Mouse (Mus musculus): Measurements from ENCODE around the gene Ppp4r4.
A peak's percentile ranks its signal among the peaks of the same experiment; 100 is the strongest.
"Not testable (repeated sequence)": the region's sequence is repeated elsewhere in the genome, so short reads cannot be mapped to it uniquely, and the experiment has no call there.

Ppp4r4 gene

GRCm38 (mm10) chr12:103540429-103540828, 8.3 kb downstream of the Ppp4r4 start:
- no peak for DNase-seq

GRCm38 (mm10) chr12:103543351-103543750, 11.3 kb downstream of the Ppp4r4 start:
- DNase-seq, result no peak

GRCm38 (mm10) chr12:103544213-103544612, 12.1 kb downstream of the Ppp4r4 start:
- no peak for DNase-seq

- no peak for DNase-seq
These were observed 15.4 kb downstream of the Ppp4r4 start for GRCm38 (mm10) chr12:103547438-103547837.

GRCm38 (mm10) chr12:103548526-103548925, 16.4 kb downstream of the Ppp4r4 start:
- DNase-seq, result no peak

- DNase-seq, result no peak
These were observed 18.0 kb downstream of the Ppp4r4 start for GRCm38 (mm10) chr12:103550047-103550446.

GRCm38 (mm10) chr12:103551422-103551821, 19.3 kb downstream of the Ppp4r4 start:
- no peak for DNase-seq

GRCm38 (mm10) chr12:103552506-103552905, 20.4 kb downstream of the Ppp4r4 start:
- no peak for DNase-seq

GRCm38 (mm10) chr12:103553497-103553896, 21.4 kb downstream of the Ppp4r4 start:
- DNase-seq, result no peak

- no peak for DNase-seq
These were observed 24.8 kb downstream of the Ppp4r4 start for GRCm38 (mm10) chr12:103556856-103557255.

GRCm38 (mm10) chr12:103564726-103565125, 32.6 kb downstream of the Ppp4r4 start:
- DNase-seq, result no peak

GRCm38 (mm10) chr12:103565151-103565550, 33.1 kb downstream of the Ppp4r4 start:
- DNase-seq, result no peak

- peak in 1 of 2 experiments; percentile 48 for DNase-seq
These were observed 35.0 kb downstream of the Ppp4r4 start for GRCm38 (mm10) chr12:103567129-103567528.

- no peak for DNase-seq
These were observed 37.6 kb downstream of the Ppp4r4 start for GRCm38 (mm10) chr12:103569690-103570089.

GRCm38 (mm10) chr12:103578148-103578547, 46.1 kb downstream of the Ppp4r4 start:
- not testable (repeated sequence) for DNase-seq

- DNase-seq, result no peak
These were observed 51.7 kb downstream of the Ppp4r4 start for GRCm38 (mm10) chr12:103583771-103584170.

- DNase-seq, result no peak
These were observed 66.3 kb downstream of the Ppp4r4 start for GRCm38 (mm10) chr12:103598411-103598810.

GRCm38 (mm10) chr12:103600364-103600763, 68.3 kb downstream of the Ppp4r4 start:
- DNase-seq, result no peak

- DNase-seq, result no peak
These were observed 69.8 kb downstream of the Ppp4r4 start for GRCm38 (mm10) chr12:103601839-103602238.

- DNase-seq, result no peak
These were observed 83.1 kb downstream of the Ppp4r4 start for GRCm38 (mm10) chr12:103615141-103615540.

GRCm38 (mm10) chr12:103615734-103616133, 83.7 kb downstream of the Ppp4r4 start:
- DNase-seq, result no peak

GRCm38 (mm10) chr12:103616860-103617261, 84.8 kb downstream of the Ppp4r4 start:
- no peak for DNase-seq

- DNase-seq, result no peak
These were observed 99.1 kb downstream of the Ppp4r4 start, which contains the start of gene Serpina10 for GRCm38 (mm10) chr12:103631203-103631612. Serpina10 (minus strand) TSS chr12:103631444.

GRCm38 (mm10) chr12:103634430-103634829, 102.3 kb downstream of the Ppp4r4 start:
- no peak for DNase-seq

GRCm38 (mm10) chr12:103635846-103636245, 103.8 kb downstream of the Ppp4r4 start:
- DNase-seq, result no peak

- peak; percentile 72 to 92 for DNase-seq
These were observed 111.3 kb downstream of the Ppp4r4 start for GRCm38 (mm10) chr12:103643336-103643735.

Measured in kidney, postnatal 25 days (tissue).